Mouse (Mus musculus): ENCODE measurements at regions not wholly inside any gene's neighbourhood (a gene's known extent, or its start where the extent isn't known, plus 50 kb on each side); places are given as distances from the start of the nearest gene placed in this dataset.
A peak's percentile ranks its signal among the peaks of the same experiment; 100 is the strongest.

GRCm38 (mm10) chr8:90630796-90631195 lies 186.4 kb downstream of the Gm19935 start:
- no peak for ATAC-seq (ENCODE audit: low FRiP score, low read depth)
- Histone ChIP-seq H3K4me3 (no peak overlapping the region), H3K4me2 (replicated peaks) (no peak overlapping the region), H3K9me3 (no peaks in the 10 kb centered on the region), H3K36me3 (no peaks in the 10 kb centered on the region), H3K27ac (no peak overlapping the region), H3K4me1 (0 out of 2 replicates have a peak, but pooled peaks cover 3% of the 10 kb centered on the region), H3K27me3 (no peaks in the 10 kb centered on the region), H3K9ac (no peak overlapping the region)
- WGBS = 81% methylated on average over 1 of the region's 1 CpGs

DNA sequence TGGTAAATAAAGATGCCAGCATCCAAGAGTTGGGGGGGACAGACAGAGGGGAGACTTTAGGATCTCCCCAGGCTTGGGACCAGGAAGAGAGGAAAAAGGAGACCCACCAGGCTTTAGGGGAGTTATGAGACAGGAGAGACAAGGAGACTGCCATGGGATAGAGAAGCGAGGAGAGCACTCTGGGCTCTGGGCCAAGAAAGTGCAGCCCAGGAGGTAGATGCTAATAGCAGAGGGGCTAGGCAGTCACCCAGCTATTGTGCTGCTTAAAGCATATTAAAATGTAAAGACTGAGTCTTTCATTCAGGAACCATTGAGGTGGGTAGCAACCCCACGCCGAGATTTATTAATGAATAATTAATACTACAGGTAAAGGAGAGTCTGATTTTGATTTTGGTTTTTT lies 208.8 kb downstream of the Gm19935 start:
- ATAC-seq (ENCODE audit: low FRiP score, low read depth) = no peak
- Histone ChIP-seq H3K4me3 (no peak overlapping the region), H3K27me3 (no peaks in the 10 kb centered on the region), H3K4me1 (peaks cover 7% of the 10 kb centered on the region; the same call in 1 of the 2 replicates), H3K27ac (no peak overlapping the region), H3K9ac (no peak overlapping the region), H3K4me2 (replicated peaks) (no peak overlapping the region), H3K36me3 (no peaks in the 10 kb centered on the region), H3K9me3 (no peaks in the 10 kb centered on the region)
- 63% methylated on average over 3 of the region's 3 CpGs for WGBS

GRCm38 (mm10) chr8:90600946-90601695 lies 216.1 kb downstream of the Gm19935 start:
- no peaks in the 10 kb centered on the region for H3K9me3 ChIP-seq
- no peak overlapping the region for H3K9ac ChIP-seq
- H3K4me2 ChIP-seq (replicated peaks) = no peak overlapping the region
- WGBS = 38% methylated on average over 11 of the region's 11 CpGs
- H3K4me1 ChIP-seq = no peaks in the 10 kb centered on the region
- ATAC-seq (ENCODE audit: low FRiP score, low read depth) = no peak
- 0 out of 2 replicates have a peak, but pooled peaks cover 9% of the 10 kb centered on the region for H3K27me3 ChIP-seq
- no peak overlapping the region for H3K4me3 ChIP-seq
- no peaks in the 10 kb centered on the region for H3K36me3 ChIP-seq
- H3K27ac ChIP-seq = no peak overlapping the region

GRCm38 (mm10) chr8:90597376-90597775 lies 219.8 kb downstream of the Gm19935 start:
- 85% methylated on average over 6 of the region's 6 CpGs for WGBS
- Histone ChIP-seq H3K27ac (no peak overlapping the region), H3K36me3 (no peaks in the 10 kb centered on the region), H3K4me3 (no peak overlapping the region), H3K4me2 (replicated peaks) (no peak overlapping the region), H3K9me3 (no peaks in the 10 kb centered on the region), H3K27me3 (0 out of 2 replicates have a peak, but pooled peaks cover 9% of the 10 kb centered on the region), H3K4me1 (no peaks in the 10 kb centered on the region), H3K9ac (no peak overlapping the region)
- ATAC-seq (ENCODE audit: low FRiP score, low read depth) = no peak

DNA sequence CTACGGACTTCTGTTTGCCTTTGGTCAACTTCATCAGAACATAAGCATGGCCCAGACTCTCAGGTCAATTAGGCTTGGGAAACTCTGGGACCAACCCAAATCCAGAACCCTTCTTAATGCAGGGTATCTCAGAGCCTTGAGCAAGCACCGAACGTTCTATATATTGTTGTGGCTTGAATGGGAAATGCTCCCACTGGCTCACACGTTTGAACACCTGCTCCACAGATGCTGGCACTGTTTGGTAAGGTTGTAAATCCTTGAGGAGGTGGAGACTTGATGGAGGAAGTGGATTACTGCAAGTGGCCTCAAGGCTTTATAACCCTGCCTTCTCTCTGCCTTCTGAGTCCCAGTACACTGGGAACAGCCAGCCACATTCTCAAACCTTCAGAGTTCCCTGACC lies 231.3 kb upstream of the Tox3 start:
- H3K27me3 ChIP-seq = no peaks in the 10 kb centered on the region
- ATAC-seq (ENCODE audit: low FRiP score, low read depth) = no peak
- H3K4me1 ChIP-seq = no peaks in the 10 kb centered on the region
- H3K4me2 ChIP-seq (replicated peaks) = no peak overlapping the region
- no peaks in the 10 kb centered on the region for H3K36me3 ChIP-seq
- 54% methylated on average over 4 of the region's 4 CpGs for WGBS
- no peaks in the 10 kb centered on the region for H3K9me3 ChIP-seq
- no peak overlapping the region for H3K4me3 ChIP-seq
- no peak overlapping the region for H3K9ac ChIP-seq
- H3K27ac ChIP-seq = no peak overlapping the region

- Histone ChIP-seq H3K36me3 (no peaks in the 10 kb centered on the region), H3K4me3 (no peak overlapping the region), H3K27ac (no peak overlapping the region), H3K4me1 (no peaks in the 10 kb centered on the region), H3K27me3 (no peaks in the 10 kb centered on the region), H3K9me3 (no peaks in the 10 kb centered on the region), H3K9ac (no peak overlapping the region), H3K4me2 (replicated peaks) (no peak overlapping the region)
- 71% methylated on average over 4 of the region's 4 CpGs for WGBS
- ATAC-seq (ENCODE audit: low FRiP score, low read depth) = no peak
Measured at GRCm38 (mm10) chr8:90576976-90577375, 228.8 kb upstream of the Tox3 start.

DNA sequence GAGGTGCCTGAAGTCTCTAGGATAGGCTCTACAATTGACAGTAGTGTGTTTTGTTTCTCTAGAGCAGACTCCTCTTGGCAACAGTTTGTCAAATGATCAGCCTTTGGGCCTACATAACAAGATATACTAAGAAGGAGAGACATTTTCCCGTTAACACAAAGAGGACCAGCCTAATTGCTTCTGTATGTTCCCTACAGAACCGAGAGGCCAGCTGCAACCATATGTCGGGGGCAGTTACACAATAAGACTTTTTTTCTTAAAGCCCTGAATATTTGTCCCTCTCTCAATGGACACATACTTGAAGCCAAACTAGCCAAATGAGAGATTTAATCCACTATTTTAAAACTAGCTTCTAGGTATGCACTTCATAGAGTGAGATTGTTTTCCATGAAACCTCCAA lies 226.5 kb upstream of the Tox3 start:
- Histone ChIP-seq H3K36me3 (no peaks in the 10 kb centered on the region), H3K4me1 (no peaks in the 10 kb centered on the region), H3K27me3 (no peaks in the 10 kb centered on the region), H3K27ac (no peak overlapping the region), H3K9ac (no peak overlapping the region), H3K4me3 (no peak overlapping the region), H3K9me3 (no peaks in the 10 kb centered on the region), H3K4me2 (replicated peaks) (no peak overlapping the region)
- ATAC-seq (ENCODE audit: low FRiP score, low read depth) = no peak
- 51% methylated on average over 3 of the region's 3 CpGs for WGBS

DNA sequence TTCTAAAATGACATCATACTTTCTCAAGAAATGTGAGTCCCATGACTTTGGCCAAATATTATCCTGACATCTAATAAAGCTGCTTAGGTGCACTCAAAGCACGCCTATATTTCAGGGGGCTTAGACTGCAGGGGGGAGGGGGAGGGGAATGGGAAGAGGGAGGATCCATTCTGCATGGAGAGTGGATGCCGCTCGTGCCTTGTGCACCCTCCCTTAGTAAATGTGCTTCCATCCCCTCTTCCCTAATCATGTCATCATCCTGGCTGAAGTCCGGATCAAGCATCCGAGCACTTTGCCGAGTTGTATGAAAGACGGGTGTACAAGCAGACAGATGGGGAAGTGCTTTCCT lies 207.9 kb upstream of the Tox3 start:
- Histone ChIP-seq H3K4me2 (replicated peaks) (peak overlapping the region; percentile 3; the same call in 1 of the 2 replicates), H3K27ac (no peak overlapping the region), H3K36me3 (no peaks in the 10 kb centered on the region), H3K4me3 (no peak overlapping the region), H3K9ac (no peak overlapping the region), H3K27me3 (peaks cover 3% of the 10 kb centered on the region; the same call in 1 of the 2 replicates), H3K9me3 (no peaks in the 10 kb centered on the region), H3K4me1 (peaks cover 11% of the 10 kb centered on the region; the same call in 1 of the 2 replicates)
- 70% methylated on average over 7 of the region's 7 CpGs for WGBS
- peak; percentile 48; the same call in 1 of the 2 replicates for ATAC-seq (ENCODE audit: low FRiP score, low read depth)

DNA sequence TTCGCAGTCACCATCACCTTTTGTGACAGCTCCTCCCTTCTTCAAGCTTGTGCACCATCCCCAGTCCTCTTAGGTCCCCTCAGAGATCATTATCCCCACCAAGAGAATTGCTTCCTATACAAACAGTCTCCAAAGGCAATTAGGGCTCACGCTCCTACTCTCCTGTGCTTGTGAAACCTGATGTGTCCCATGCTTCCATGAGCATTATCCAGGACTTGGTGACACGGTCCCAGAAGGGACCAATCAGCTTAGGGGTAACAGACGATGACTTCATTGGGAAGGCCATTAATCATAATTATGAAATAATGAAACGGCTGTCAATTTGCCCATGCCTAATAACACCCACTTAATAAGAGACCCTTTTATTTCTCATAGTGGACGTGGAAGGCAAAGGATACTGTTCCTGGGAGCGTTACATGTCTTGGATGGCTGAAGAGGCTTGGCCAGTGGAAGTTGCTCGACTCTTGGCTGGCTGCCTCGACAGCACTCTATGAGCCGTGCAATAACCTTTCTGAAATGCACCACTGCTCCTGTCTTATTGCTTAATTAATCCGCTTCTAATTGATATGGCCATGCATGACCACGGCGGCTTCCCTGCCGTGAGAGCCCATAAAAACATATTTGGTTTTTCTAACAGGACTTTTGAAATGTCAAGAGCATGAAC lies 207.4 kb upstream of the Tox3 start:
- Histone ChIP-seq H3K9me3 (no peaks in the 10 kb centered on the region), H3K27me3 (peaks cover 3% of the 10 kb centered on the region; the same call in 1 of the 2 replicates), H3K4me1 (peaks cover 11% of the 10 kb centered on the region; the same call in 1 of the 2 replicates), H3K9ac (no peak overlapping the region), H3K4me2 (replicated peaks) (peak overlapping the region; percentile 3; the same call in 1 of the 2 replicates), H3K27ac (no peak overlapping the region), H3K4me3 (no peak overlapping the region), H3K36me3 (no peaks in the 10 kb centered on the region)
- WGBS = 60% methylated on average over 14 of the region's 14 CpGs
- ATAC-seq (ENCODE audit: low FRiP score, low read depth) = peak; percentile 32; the same call in 1 of the 2 replicates

DNA sequence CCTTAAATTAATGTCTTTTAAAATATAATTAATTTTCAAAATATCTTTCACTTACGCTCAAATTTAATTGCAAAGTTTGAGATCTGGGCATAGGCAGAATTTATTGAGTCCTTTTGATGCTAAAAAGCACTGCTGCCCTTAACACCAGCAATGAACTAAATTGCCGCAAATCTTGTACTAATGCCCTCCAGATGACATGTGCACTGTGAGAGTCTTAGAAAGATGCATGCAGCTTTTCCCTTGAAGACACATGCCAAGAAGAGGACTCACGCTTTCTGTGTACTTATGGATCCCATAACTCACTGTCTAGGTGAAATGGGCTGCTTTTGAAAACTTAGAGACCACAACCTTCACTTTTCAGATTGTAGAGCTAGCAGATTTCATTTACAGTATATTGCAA lies 199.1 kb upstream of the Tox3 start:
- WGBS = 18% methylated on average over 3 of the region's 3 CpGs
- Histone ChIP-seq H3K36me3 (no peaks in the 10 kb centered on the region), H3K27ac (no peak overlapping the region), H3K4me2 (replicated peaks) (no peak overlapping the region), H3K27me3 (peaks cover 5% of the 10 kb centered on the region; the same call in 1 of the 2 replicates), H3K4me1 (peaks cover 2% of the 10 kb centered on the region; the same call in 1 of the 2 replicates), H3K4me3 (no peak overlapping the region), H3K9me3 (no peaks in the 10 kb centered on the region), H3K9ac (no peak overlapping the region)
- no peak for ATAC-seq (ENCODE audit: low FRiP score, low read depth)

- Histone ChIP-seq H3K27me3 (no peaks in the 10 kb centered on the region), H3K4me1 (peaks cover 2% of the 10 kb centered on the region; the same call in 1 of the 2 replicates), H3K9me3 (no peaks in the 10 kb centered on the region), H3K9ac (no peak overlapping the region), H3K27ac (no peak overlapping the region), H3K36me3 (no peaks in the 10 kb centered on the region), H3K4me2 (replicated peaks) (no peak overlapping the region), H3K4me3 (no peak overlapping the region)
- 57% methylated on average over 8 of the region's 8 CpGs for WGBS
- no peak for ATAC-seq (ENCODE audit: low FRiP score, low read depth)
Measured at GRCm38 (mm10) chr8:90542619-90543018, 194.5 kb upstream of the Tox3 start.

DNA sequence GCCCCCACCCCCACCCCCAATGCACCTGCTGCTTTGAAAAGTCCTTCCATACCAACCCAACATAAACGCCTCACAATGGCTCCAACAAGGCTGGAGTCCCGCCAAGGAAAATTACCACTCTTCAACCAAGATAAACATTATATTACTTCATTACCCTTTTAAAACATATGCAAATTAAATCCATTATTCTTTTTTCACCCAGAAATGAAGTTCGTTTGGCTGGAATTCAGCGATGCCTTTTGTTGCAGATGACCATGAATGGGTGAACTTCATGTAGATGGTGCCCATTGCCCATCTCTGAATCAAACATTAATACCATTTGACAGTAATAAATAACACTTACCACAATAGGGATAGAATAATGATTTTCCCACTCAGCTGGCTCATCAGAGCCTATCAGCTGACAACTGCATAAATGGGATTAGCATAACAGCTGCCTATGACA lies 188.1 kb upstream of the Tox3 start:
- H3K4me3 ChIP-seq = no peak overlapping the region
- H3K9ac ChIP-seq = no peak overlapping the region
- no peak overlapping the region for H3K27ac ChIP-seq
- no peaks in the 10 kb centered on the region for H3K4me1 ChIP-seq
- H3K9me3 ChIP-seq = no peaks in the 10 kb centered on the region
- no peak overlapping the region for H3K4me2 ChIP-seq (replicated peaks)
- no peaks in the 10 kb centered on the region for H3K27me3 ChIP-seq
- ATAC-seq (ENCODE audit: low FRiP score, low read depth) = no peak
- WGBS = 90% methylated on average over 4 of the region's 4 CpGs
- no peaks in the 10 kb centered on the region for H3K36me3 ChIP-seq
